Mouse (Mus musculus): ENCODE results near the gene Mid1.

- TF ChIP-seq CTCF (IDR thresholded peaks at IDR 0.05), result no peak
- TF ChIP-seq POLR2A (IDR thresholded peaks at IDR 0.05; ENCODE audit: insufficient read depth, low read depth, low read length), result no peak
- no peak for TF ChIP-seq EP300 (IDR thresholded peaks at IDR 0.05; ENCODE audit: insufficient read depth, low read depth, low read length)
Observed at GRCm38 (mm10) chrX:169828136-169828535, 143.1 kb downstream of the Mid1 start.

Measured in heart, adult 2 months (tissue).